Mouse (Mus musculus) hindbrain, embryonic 13.5 days (tissue): ENCODE results near the gene Tmprss12. TPM values are rescaled to one million over a fixed set of nuclear protein-coding genes. Genes with fewer than 3 reads are reported as not detected.
"Not testable (repeated sequence)": the region's sequence is repeated elsewhere in the genome, so short reads cannot be mapped to it uniquely, and the experiment has no call there.

Source experiments
- ATAC-seq: fragments of 200-750 bp; cut with Nextera tagmentation; 2 replicates; pipeline ENCODE4 v1.8.0; 2017; ENCODE audit warnings: moderate TSS enrichment; ENCODE audit not compliant: low FRiP score
- H3K27ac ChIP-seq: fragments of 300-500 bp; sonication (generic); 2 replicates; pipeline ENCODE4 v1.5.1; 2015; ENCODE audit warnings: inconsistent platforms, mild to moderate bottlenecking, moderate library complexity
- H3K27me3 ChIP-seq: fragments of 300-500 bp; sonication (generic); 2 replicates; pipeline ENCODE4 v1.6.1; 2015; ENCODE audit warnings: mild to moderate bottlenecking, inconsistent platforms
- H3K36me3 ChIP-seq: fragments of 300-500 bp; sonication (generic); 2 replicates; pipeline ENCODE4 v1.6.1; 2015; ENCODE audit warnings: mild to moderate bottlenecking, inconsistent platforms
- H3K4me1 ChIP-seq: fragments of 300-500 bp; sonication (generic); replicated peaks from 2 replicates; pipeline ENCODE4 v1.6.1; 2015; ENCODE audit warnings: inconsistent platforms
- H3K4me2 ChIP-seq: fragments of 300-500 bp; sonication (generic); 2 replicates; pipeline ENCODE4 v1.6.1; 2015; ENCODE audit warnings: inconsistent platforms, mild to moderate bottlenecking, moderate library complexity
- H3K4me3 ChIP-seq: fragments of 300-500 bp; sonication (generic); 2 replicates; pipeline ENCODE4 v1.5.1; 2015; ENCODE audit warnings: mild to moderate bottlenecking, inconsistent platforms
- H3K9ac ChIP-seq: fragments of 300-500 bp; sonication (generic); 2 replicates; pipeline ENCODE4 v1.6.1; 2015; ENCODE audit warnings: mild to moderate bottlenecking, inconsistent platforms
- H3K9me3 ChIP-seq: fragments of 300-500 bp; sonication (generic); 2 replicates; pipeline ENCODE4 v1.6.1; 2016; ENCODE audit warnings: inconsistent platforms
- WGBS: fragments of 180-500 bp; shearing (Covaris S2); methylation state at CpG from one replicate; pipeline ENCODE4 v1.1.7; 2015; 5-methylcytosine and 5-hydroxymethylcytosine counted together
- polyA plus RNA-seq: library from polyadenylated mRNA; unstranded; fragments of >200 nt; fragmentation: Nextera tagmentation; extraction: Ambion mirVana; gene quantifications from 2 replicates; pipeline ENCODE4 v1.2.1, GENCODE M21; 2015

Tmprss12 gene
- polyA plus RNA-seq, 1 experiment from 2014 or later, result not detected

DNA sequence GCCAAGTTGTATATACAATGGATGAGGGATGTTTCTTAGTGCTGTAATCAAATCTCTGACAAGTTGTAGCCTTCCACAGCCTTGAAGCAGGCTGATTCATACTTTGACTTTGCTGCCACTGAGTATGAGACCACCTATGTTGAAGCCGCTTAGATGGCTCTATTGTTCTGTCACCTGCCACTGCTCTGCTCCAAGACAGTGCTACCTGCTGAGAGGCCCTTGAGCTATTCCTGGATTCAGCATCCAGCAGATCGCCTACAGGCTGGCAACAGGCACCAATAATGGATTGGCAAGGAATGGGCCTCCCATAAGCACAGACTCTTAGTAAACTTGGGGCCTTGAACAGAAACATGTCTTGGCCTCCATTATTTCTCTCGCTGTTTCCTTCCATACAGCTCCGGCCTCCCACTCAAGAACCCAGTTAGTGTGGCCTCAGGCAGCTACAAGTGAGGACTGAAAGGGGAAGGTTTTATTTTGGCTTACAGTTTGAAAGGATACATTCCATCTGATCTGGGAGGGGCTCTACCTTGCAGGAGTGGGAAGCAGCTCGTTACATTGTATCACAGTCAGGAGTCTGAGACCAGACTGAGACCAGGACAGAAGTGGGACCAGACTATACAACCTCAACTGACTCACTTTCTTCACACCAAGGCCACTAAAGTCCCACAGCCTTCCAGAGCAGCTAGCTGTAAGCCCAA, 34.0 kb downstream of the Tmprss12 start:
- H3K27ac ChIP-seq, result no peak overlapping the region
- no peak overlapping the region for H3K9ac ChIP-seq
- H3K4me3 ChIP-seq, result no peak overlapping the region
- H3K4me2 ChIP-seq, result no peak overlapping the region
- no peaks in the 10 kb centered on the region for H3K27me3 ChIP-seq
- ATAC-seq, result no peak
- peaks cover 9% of the 10 kb centered on the region for H3K36me3 ChIP-seq
- no peaks in the 10 kb centered on the region for H3K4me1 ChIP-seq
- H3K9me3 ChIP-seq, result no peaks in the 10 kb centered on the region
- 93% methylated on average over 5 of the region's 5 CpGs for WGBS

DNA sequence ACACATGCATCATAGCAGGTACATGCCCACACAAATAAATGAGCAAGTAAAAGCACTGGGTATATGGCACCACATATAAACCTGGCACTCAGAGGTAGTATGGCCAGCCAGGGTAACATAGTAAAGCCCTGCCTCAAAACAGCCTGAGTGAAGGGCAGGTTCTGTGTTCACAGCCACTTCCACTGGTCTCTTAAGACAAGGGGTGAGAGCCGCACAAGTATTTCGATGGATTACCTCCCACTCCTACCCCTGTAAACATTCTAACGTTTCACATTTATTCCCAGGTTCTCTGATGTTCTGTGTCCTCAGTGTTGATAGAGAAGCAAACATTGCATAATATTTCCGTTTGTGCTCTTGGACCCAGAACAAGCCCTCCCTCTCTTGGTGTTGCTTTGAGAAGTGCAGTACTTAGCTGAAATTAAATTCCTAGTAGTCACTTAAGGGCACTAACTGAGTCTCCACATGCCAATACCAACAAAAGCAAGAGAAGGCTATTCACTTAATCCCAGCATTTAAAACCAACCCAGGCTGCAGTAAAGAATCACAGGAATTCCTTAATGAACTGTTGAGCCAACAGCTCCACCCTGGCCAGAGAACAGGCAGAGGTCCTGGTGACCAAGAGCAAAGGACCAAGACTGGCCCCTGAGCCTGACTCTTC, 37.5 kb downstream of the Tmprss12 start:
- H3K4me3 ChIP-seq, H3K27ac ChIP-seq, ATAC-seq, H3K4me2 ChIP-seq, H3K4me1 ChIP-seq, H3K27me3 ChIP-seq, H3K36me3 ChIP-seq, H3K9me3 ChIP-seq, H3K9ac ChIP-seq: not testable (repeated sequence)
- 87% methylated on average over 4 of the region's 4 CpGs for WGBS

DNA sequence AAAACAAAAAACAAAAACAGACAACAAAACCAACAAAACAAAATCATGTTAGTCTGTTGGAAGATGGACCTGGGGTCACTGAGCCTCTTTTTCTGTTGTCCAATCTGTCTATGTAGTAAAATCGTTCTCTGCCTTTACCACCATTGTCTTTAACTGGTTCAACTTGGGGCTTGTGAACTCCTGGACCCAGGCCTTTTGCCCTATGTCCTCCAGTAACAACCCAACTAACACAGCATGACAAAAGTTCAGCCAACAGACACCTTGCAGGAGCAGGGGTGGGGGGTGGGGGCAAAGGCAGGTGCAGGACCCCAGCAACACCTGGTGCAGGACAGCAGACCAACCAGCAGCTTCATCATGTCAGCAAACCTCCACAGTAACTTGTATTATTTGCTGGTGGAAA, 39.2 kb downstream of the Tmprss12 start:
- WGBS, result 79% methylated on average over 1 of the region's 1 CpGs
- no peaks in the 10 kb centered on the region for H3K27me3 ChIP-seq
- ATAC-seq, result no peak
- 0 out of 2 replicates have a peak, but pooled peaks cover under 1% of the 10 kb centered on the region for H3K36me3 ChIP-seq
- no peaks in the 10 kb centered on the region for H3K4me1 ChIP-seq
- H3K27ac ChIP-seq, result no peak overlapping the region
- no peak overlapping the region for H3K4me2 ChIP-seq
- no peak overlapping the region for H3K4me3 ChIP-seq
- no peaks in the 10 kb centered on the region for H3K9me3 ChIP-seq
- no peak overlapping the region for H3K9ac ChIP-seq

DNA sequence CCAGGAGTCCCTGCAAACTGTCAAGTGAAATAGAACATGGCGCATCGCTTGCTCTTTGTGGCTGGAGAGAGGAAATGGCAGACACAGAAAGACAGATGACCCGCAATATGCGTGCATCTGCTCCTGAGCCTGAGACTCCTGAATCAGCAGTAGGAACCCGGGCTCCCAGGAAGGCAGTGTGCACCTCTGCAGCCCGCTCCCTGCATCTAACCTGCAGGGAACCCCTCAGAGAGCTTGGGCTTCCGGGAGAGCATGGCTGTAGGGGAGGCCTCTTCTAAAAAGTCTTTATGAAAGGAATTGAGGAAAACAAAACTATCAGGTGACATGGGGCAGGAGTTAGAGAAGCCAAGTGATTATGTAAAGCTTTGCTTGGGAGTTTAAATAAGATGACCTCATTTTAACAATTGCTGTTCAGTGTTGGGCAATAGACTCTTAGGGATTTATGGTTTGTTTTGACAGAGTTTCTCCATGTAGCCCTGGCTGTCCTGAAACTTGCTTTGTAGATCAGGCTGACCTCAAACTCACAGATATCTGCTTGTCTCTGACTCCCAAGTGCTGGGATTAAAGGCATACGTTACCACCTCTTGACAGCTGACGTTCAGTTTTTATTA, 39.8 kb downstream of the Tmprss12 start:
- H3K27me3 ChIP-seq, result no peaks in the 10 kb centered on the region
- H3K4me3 ChIP-seq, result no peak overlapping the region
- H3K9ac ChIP-seq, result no peak overlapping the region
- no peak overlapping the region for H3K27ac ChIP-seq
- H3K9me3 ChIP-seq, result no peaks in the 10 kb centered on the region
- no peaks in the 10 kb centered on the region for H3K4me1 ChIP-seq
- ATAC-seq, result no peak
- no peaks in the 10 kb centered on the region for H3K36me3 ChIP-seq
- 84% methylated on average over 9 of the region's 9 CpGs for WGBS
- no peak overlapping the region for H3K4me2 ChIP-seq

DNA sequence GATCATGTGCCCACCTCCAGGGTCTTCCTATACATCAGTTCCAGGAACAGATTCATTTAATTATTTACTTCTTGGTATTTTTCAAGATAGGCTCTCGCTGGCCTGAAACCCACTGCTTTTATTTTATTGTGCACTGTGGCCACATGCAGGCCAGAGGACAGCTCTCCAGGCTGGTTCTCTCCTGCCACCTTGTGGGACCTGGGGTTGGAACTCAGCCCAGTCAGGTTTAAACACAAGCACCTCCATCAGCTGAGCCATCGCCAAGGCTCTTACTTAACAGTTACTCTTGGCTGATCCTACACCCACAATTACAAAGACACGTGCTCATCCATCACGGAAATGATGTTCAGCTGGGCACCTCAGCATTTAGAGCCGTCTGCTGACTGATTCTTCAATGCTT, 40.5 kb downstream of the Tmprss12 start:
- no peak overlapping the region for H3K27ac ChIP-seq
- H3K36me3 ChIP-seq, result no peaks in the 10 kb centered on the region
- H3K27me3 ChIP-seq, result no peaks in the 10 kb centered on the region
- 54% methylated on average over 5 of the region's 5 CpGs for WGBS
- ATAC-seq, result no peak
- no peak overlapping the region for H3K4me3 ChIP-seq
- H3K9me3 ChIP-seq, result no peaks in the 10 kb centered on the region
- H3K4me1 ChIP-seq, result no peaks in the 10 kb centered on the region
- H3K9ac ChIP-seq, result no peak overlapping the region
- H3K4me2 ChIP-seq, result no peak overlapping the region

DNA sequence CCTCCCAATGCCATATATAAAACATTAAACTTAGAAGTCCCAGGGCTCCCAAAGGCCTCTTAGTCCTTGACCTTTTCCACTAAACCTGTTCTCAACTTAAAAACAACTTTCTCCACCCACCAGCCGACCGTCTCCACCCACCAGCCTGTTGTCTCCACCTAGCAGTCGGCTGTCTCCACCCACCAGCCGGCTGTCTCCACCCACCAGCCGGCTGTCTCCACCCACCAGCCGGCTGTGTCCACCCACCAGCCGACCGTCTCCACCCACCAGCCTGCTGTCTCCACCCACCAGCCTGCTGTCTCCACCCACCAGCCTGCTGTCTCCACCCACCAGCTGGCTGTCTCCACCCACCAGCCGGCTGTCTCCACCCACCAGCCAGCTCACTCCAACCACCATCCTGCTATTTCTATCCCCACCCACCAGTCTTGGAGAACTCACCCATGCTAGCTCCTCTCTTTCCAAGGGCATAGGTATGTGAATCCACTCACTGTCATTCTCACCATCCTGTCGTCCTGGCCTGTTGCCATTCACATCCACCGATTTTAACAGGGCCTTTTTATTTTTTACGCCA, 43.5 kb downstream of the Tmprss12 start:
- no peak for ATAC-seq
- Histone ChIP-seq H3K27me3 (no peaks in the 10 kb centered on the region), H3K4me1 (0 out of 2 replicates have a peak, but pooled peaks cover 3% of the 10 kb centered on the region), H3K4me2 (no peak overlapping the region), H3K36me3 (no peaks in the 10 kb centered on the region), H3K4me3 (no peak overlapping the region), H3K9me3 (no peaks in the 10 kb centered on the region), H3K9ac (no peak overlapping the region), H3K27ac (no peak overlapping the region)
- WGBS, result 79% methylated on average over 12 of the region's 12 CpGs

DNA sequence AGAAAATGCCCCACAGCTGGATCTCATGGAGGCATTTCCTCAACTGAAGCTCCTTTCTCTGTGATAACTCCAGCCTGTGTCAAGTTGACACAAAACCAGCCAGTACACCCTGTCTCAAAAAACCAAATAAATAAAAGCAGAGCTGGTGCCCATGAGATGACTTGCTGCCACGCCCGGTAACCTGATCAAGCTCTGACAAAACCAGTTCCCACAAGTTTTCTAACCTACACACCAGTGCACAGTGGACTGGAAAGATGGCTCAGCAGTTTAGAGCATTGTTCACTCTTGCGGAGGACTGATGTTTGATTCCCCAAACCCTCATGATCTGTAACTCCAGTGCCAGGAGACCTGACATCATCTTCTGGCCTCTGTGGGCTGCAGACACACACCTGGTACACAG, 44.6 kb downstream of the Tmprss12 start:
- Histone ChIP-seq H3K36me3 (no peaks in the 10 kb centered on the region), H3K27me3 (no peaks in the 10 kb centered on the region), H3K9me3 (no peaks in the 10 kb centered on the region), H3K9ac (no peak overlapping the region), H3K4me3 (no peak overlapping the region), H3K27ac (no peak overlapping the region), H3K4me1 (0 out of 2 replicates have a peak, but pooled peaks cover 3% of the 10 kb centered on the region), H3K4me2 (no peak overlapping the region)
- 91% methylated on average over 3 of the region's 3 CpGs for WGBS
- no peak for ATAC-seq

DNA sequence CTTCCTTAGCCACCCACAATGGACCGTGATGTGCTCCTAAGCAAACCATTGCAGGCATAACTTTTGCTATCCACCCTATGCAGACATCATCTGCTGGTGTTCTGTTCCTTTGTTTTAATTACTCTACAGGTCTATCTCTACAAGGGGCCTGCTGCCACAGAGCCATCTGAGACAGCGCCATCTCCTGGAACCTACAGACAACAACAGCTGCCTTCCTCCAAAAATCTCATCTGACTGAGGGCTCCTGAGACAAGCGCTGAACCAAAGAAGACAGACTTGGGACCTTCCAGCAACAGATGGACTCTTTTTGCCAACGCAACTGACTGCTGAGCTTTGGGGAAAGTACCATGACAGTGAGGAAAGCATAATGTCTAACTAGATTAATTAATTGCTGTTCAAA, 47.5 kb downstream of the Tmprss12 start:
- H3K4me2 ChIP-seq, H3K4me3 ChIP-seq, H3K27ac ChIP-seq, H3K36me3 ChIP-seq, H3K4me1 ChIP-seq, H3K9ac ChIP-seq, H3K27me3 ChIP-seq, H3K9me3 ChIP-seq, ATAC-seq: not testable (repeated sequence)
- WGBS, result 61% methylated on average over 4 of the region's 4 CpGs

DNA sequence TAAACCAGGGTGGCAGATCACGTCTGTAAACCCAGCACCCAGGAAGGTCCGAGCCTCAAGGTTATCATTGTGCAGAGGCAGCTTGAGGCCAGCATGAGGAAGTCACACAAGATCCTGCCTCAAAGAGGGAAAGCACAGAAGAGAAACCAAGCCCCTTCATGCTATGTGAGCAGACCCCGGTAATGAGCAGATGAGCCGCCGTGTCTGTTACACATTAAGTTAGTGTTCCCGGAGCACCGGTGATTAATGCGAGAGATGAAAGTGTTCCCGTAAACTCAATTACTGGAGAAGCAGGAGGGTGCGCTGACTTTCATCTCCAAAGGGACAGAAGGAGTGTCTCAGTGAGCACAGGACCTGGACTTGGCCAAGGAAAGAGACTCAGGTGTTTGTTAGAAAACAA, 48.7 kb downstream of the Tmprss12 start:
- H3K4me2 ChIP-seq, H3K4me3 ChIP-seq, H3K36me3 ChIP-seq, ATAC-seq, H3K9ac ChIP-seq, H3K4me1 ChIP-seq, H3K9me3 ChIP-seq, H3K27me3 ChIP-seq: not testable (repeated sequence)
- WGBS, result 44% methylated on average over 10 of the region's 10 CpGs
- H3K27ac ChIP-seq, result 0 out of 2 replicates have a peak overlapping the region, but pooled peaks have one; percentile 8

DNA sequence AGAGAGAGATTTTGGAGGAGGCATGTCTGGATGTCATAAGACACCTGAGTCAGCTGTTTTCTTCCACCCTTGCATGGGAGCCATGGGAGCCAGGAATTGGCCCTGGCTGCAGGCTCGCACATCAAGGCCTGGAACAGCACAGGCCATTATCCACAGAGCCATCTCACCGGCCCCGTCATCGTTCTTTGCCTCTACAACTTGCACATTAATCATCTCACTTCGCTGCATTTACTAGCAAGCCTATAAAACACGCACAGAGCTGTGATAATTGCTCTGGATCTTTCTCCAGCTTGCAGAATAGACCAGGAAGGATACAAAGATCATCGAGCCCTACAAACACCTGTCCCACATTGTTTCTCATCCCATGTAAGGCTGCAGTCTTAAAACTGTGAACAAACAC, 50.1 kb downstream of the Tmprss12 start:
- no peak for ATAC-seq
- Histone ChIP-seq H3K27ac (peak overlapping the region; percentile 44; the same call in 1 of the 2 replicates), H3K4me1 (0 out of 2 replicates have a peak, but pooled peaks cover 7% of the 10 kb centered on the region), H3K4me2 (no peak overlapping the region), H3K4me3 (no peak overlapping the region), H3K9me3 (no peaks in the 10 kb centered on the region), H3K36me3 (no peaks in the 10 kb centered on the region), H3K9ac (no peak overlapping the region), H3K27me3 (no peaks in the 10 kb centered on the region)
- 58% methylated on average over 7 of the region's 7 CpGs for WGBS

DNA sequence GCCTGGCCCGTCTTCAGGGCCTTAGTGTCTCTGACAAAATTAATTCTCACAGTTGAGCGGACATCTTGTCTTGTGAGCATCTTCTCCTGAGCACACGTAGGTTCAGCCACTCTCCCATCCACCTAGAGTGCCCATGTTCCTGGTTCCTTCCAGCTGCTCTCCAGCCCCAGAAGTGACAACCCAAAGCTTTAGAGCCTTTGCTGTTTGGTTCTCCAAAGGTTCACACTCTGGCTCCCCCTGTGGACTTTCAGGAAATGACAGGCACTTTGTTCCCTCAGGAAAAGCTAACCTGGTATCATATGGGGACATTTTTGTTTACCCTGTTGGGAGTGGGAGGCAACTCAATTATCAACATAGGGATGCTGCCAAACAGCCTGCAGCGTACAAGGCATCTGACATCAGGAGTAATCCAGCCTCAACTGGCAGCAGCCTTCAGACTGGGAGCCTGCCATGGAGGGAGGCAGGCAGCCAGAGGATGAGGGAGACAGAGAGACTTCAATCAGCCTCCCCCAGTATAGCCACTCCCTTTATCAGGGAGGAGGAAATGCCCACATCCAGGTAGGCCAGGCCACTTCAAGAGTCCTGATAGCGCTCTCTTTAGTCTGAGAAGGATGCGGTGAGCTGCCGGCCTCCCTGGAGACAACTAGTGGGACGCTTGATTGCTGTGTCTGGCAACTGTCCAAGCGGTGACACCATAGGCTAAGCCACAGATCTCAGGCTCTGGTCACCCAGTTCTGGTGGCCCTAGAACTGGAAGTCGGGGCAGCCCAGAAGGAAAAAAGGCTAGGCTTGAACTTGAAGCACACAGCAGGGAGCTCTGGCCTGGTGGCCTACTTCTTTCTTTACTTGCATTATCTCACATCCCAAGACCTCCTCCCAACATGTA, 51.7 kb downstream of the Tmprss12 start:
- not testable (repeated sequence) for H3K4me1 ChIP-seq, H3K27me3 ChIP-seq, H3K9me3 ChIP-seq, ATAC-seq, H3K27ac ChIP-seq, H3K36me3 ChIP-seq, H3K4me2 ChIP-seq, H3K9ac ChIP-seq, H3K4me3 ChIP-seq
- 54% methylated on average over 3 of the region's 10 CpGs for WGBS

DNA sequence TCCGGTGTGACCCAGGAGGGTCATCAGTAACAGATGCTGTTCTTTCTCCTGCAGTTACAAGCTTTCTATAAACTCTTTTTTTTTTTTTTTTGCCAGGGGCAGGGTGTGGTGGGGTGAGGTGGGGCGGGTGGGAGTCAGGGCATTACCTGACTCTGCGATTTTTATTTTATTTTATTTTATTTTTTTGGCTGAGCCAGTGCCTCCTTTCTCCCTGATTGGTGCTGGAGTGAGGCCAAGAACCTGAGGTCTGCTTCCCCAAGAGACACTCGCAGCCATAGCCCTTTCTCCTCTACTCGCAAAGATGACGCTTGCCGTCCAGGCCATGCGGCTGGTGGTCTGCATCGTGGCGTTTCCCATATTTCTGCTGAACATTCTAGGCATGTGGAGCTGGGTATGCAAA, 54.0 kb downstream of the Tmprss12 start, which contains the start of gene Mettl7a3:
Gene Mettl7a3, plus strand, starts transcription at position 301 of the 400 bp plus-strand sequence.
- no peaks in the 10 kb centered on the region for H3K27me3 ChIP-seq
- H3K36me3 ChIP-seq, result no peaks in the 10 kb centered on the region
- no peaks in the 10 kb centered on the region for H3K9me3 ChIP-seq
- no peak within 1 kb of the TSS for H3K4me3 ChIP-seq
- H3K9ac ChIP-seq, result no peak within 1 kb of the TSS
- no peak for ATAC-seq
- no peak within 1 kb of the TSS for H3K27ac ChIP-seq
- H3K4me2 ChIP-seq, result no peak within 1 kb of the TSS
- 68% methylated on average over 10 of the region's 10 CpGs for WGBS
- 0 out of 2 replicates have a peak, but pooled peaks cover 5% of the 10 kb centered on the region for H3K4me1 ChIP-seq
